Mouse (Mus musculus): ENCODE data around the gene Kit. TPM values are rescaled to one million over a fixed set of nuclear protein-coding genes. Genes with fewer than 3 reads are reported as not detected.

The Kit gene
- polyA plus RNA-seq, 1 experiment from 2014 or later: 7.2 TPM

DNA sequence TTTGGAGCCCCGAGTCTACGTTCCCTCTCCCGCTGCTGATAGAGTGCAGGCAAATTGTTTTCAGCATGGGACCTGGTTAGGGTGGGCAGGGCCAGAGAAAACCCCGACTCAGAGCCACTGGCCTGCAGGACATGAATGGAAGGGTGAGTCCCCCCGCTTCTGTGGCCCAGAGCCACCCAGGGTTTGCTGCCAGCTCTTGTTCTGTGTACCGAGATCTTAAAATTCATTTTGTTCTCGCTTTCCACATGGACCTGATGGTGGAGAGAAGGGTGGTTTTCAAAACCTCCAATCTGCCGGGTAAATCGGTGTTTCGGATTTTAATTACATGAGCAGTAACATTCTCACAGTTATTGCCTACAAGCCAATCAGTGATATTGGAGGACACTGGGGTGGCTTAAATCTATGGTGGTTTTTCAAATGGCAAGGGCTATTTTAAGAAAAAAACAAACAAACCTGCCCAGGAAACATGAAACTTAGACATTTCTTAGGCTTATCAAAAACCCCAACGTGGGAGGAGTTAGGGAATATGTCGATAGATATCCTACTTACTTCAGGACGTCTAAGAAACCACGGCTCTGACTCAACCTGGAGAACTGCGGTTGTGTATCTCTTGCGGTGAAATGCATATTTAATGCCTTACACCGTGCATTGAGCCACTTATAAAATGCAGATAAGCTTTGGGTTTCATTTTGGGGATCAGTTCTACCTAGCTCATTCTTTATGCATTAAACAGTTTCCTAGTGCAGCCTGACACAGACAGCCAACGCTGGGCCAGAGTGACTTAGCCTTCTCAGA, 58.3 kb downstream of the Kit start:
- WGBS: 86% methylated on average over 18 of the region's 18 CpGs
- TF ChIP-seq CTCF (IDR thresholded peaks at IDR 0.05; ENCODE audit: low read depth): no peak
- Histone ChIP-seq H3K36me3 (ENCODE audit: control insufficient read depth, insufficient read depth) (no peaks in the 10 kb centered on the region), H3K27ac (ENCODE audit: low read depth, low read length) (no peak overlapping the region), H3K9ac (ENCODE audit: low read depth, low read length) (no peak overlapping the region), H3K27me3 (replicated peaks; ENCODE audit: control insufficient read depth, insufficient read depth, low read length) (no peaks in the 10 kb centered on the region), H3K9me3 (ENCODE audit: control insufficient read depth) (no peaks in the 10 kb centered on the region), H3K4me2 (replicated peaks; ENCODE audit: low read depth) (no peak overlapping the region), H3K4me3 (ENCODE audit: low read depth, low read length) (no peak overlapping the region), H3K4me1 (replicated peaks; ENCODE audit: control insufficient read depth, insufficient read depth, low read length) (no peaks in the 10 kb centered on the region)
- ATAC-seq: no peak

DNA sequence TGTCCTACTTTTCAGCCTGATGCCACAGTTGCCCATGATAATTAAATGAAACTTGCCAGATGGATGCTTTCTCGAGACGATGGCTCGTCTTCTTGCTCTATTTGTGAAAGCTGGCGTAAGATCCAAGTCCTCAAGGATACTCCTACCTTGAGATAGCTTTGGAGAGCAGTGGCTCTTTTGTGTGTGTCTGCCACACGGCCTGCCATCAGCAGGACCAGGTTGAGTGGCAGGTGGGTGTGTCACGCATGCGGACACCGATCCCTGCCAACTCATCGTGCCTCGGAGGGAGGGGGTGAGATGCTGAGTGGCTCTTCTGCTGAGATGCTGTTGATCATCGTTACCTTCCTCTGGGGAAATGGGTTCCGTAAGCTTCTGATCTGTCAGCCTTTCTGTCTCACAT, 60.7 kb downstream of the Kit start:
- H3K4me2 ChIP-seq (replicated peaks; ENCODE audit: low read depth): no peak overlapping the region
- 87% methylated on average over 12 of the region's 12 CpGs for WGBS

DNA sequence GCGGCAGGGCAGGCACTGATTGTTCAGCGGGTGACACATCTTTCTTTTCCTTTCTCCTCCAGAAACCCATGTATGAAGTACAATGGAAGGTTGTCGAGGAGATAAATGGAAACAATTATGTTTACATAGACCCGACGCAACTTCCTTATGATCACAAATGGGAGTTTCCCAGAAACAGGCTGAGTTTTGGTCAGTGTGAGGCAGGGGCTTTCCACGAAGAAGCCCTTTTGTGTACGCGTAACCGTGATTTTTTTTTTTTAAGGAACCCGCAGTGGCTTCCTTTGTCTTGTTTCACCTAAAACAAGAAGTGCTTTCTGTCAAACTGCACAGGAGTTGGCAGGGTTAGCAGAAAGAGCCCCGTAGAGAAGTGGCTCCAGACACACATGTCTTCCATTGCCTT, 65.9 kb downstream of the Kit start:
- no peaks in the 10 kb centered on the region for H3K9me3 ChIP-seq (ENCODE audit: control insufficient read depth)
- WGBS: 59% methylated on average over 11 of the region's 11 CpGs
- no peak overlapping the region for H3K9ac ChIP-seq (ENCODE audit: low read depth, low read length)
- no peaks in the 10 kb centered on the region for H3K4me1 ChIP-seq (replicated peaks; ENCODE audit: control insufficient read depth, insufficient read depth, low read length)
- TF ChIP-seq CTCF (IDR thresholded peaks at IDR 0.05; ENCODE audit: low read depth): no peak
- no peak overlapping the region for H3K4me3 ChIP-seq (ENCODE audit: low read depth, low read length)
- no peaks in the 10 kb centered on the region for H3K36me3 ChIP-seq (ENCODE audit: control insufficient read depth, insufficient read depth)
- H3K4me2 ChIP-seq (replicated peaks; ENCODE audit: low read depth): no peak overlapping the region
- ATAC-seq: no peak
- H3K27me3 ChIP-seq (replicated peaks; ENCODE audit: control insufficient read depth, insufficient read depth, low read length): no peaks in the 10 kb centered on the region
- no peak overlapping the region for H3K27ac ChIP-seq (ENCODE audit: low read depth, low read length)

More for the DNA sequence above, 60.7 kb downstream of the Kit start:
- Histone ChIP-seq H3K4me3 (ENCODE audit: low read depth, low read length) (no peak overlapping the region), H3K27me3 (replicated peaks; ENCODE audit: control insufficient read depth, insufficient read depth, low read length) (no peaks in the 10 kb centered on the region), H3K4me1 (replicated peaks; ENCODE audit: control insufficient read depth, insufficient read depth, low read length) (no peaks in the 10 kb centered on the region), H3K9me3 (ENCODE audit: control insufficient read depth) (no peaks in the 10 kb centered on the region), H3K9ac (ENCODE audit: low read depth, low read length) (no peak overlapping the region), H3K27ac (ENCODE audit: low read depth, low read length) (no peak overlapping the region), H3K36me3 (ENCODE audit: control insufficient read depth, insufficient read depth) (no peaks in the 10 kb centered on the region)
- no peak for TF ChIP-seq CTCF (IDR thresholded peaks at IDR 0.05; ENCODE audit: low read depth)
- ATAC-seq: no peak

DNA sequence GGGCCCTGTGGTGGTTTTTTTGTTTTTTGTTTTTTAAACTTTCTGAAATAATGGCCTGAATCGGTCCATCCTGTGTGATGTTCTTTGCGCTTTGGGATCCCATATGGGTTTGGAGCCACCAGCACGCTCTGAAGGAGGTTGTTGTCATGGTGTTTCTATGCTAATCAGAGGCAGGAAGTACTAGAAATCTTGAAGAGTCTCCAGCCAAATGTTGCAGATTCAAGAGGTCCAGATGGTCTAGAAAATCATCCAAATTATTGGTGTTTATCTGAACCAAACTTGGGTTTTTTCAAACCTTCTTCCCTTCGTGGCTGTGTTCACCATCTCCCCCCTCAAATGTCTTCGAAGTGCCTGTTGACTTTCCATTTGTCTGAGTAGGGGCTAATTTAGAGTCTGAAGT, 72.3 kb downstream of the Kit start:
- H3K27ac ChIP-seq (ENCODE audit: low read depth, low read length): no peak overlapping the region
- no peak overlapping the region for H3K4me2 ChIP-seq (replicated peaks; ENCODE audit: low read depth)
- no peak overlapping the region for H3K4me3 ChIP-seq (ENCODE audit: low read depth, low read length)
- no peaks in the 10 kb centered on the region for H3K27me3 ChIP-seq (replicated peaks; ENCODE audit: control insufficient read depth, insufficient read depth, low read length)
- WGBS: 81% methylated on average over 5 of the region's 5 CpGs
- no peak for TF ChIP-seq CTCF (IDR thresholded peaks at IDR 0.05; ENCODE audit: low read depth)
- no peaks in the 10 kb centered on the region for H3K36me3 ChIP-seq (ENCODE audit: control insufficient read depth, insufficient read depth)
- ATAC-seq: no peak
- H3K9me3 ChIP-seq (ENCODE audit: control insufficient read depth): no peaks in the 10 kb centered on the region
- H3K4me1 ChIP-seq (replicated peaks; ENCODE audit: control insufficient read depth, insufficient read depth, low read length): no peaks in the 10 kb centered on the region
- no peak overlapping the region for H3K9ac ChIP-seq (ENCODE audit: low read depth, low read length)

DNA sequence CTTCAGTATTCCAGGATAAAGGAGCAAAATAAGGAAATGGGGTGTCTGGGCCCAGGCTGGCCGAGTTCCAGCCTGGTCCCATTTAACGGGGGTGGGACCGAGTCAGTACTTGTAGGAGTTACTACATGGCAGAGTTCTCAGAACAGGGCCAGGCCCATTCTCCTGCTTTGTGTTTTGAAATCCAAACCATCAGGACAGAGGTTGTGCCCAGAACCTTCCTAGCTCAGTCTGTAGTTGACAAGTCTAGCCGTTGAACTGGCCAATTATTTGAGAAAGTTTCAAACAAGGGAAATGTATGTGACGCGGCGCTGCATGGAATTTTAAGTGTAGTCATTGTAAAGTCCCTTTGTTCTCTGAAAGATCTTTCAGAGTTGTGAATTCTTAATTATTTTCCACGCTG, 75.8 kb downstream of the Kit start:
- no peak overlapping the region for H3K4me3 ChIP-seq (ENCODE audit: low read depth, low read length)
- no peak for ATAC-seq
- no peaks in the 10 kb centered on the region for H3K4me1 ChIP-seq (replicated peaks; ENCODE audit: control insufficient read depth, insufficient read depth, low read length)
- H3K27ac ChIP-seq (ENCODE audit: low read depth, low read length): no peak overlapping the region
- 78% methylated on average over 8 of the region's 8 CpGs for WGBS
- no peaks in the 10 kb centered on the region for H3K9me3 ChIP-seq (ENCODE audit: control insufficient read depth)
- H3K9ac ChIP-seq (ENCODE audit: low read depth, low read length): no peak overlapping the region
- no peak for TF ChIP-seq CTCF (IDR thresholded peaks at IDR 0.05; ENCODE audit: low read depth)
- H3K27me3 ChIP-seq (replicated peaks; ENCODE audit: control insufficient read depth, insufficient read depth, low read length): no peaks in the 10 kb centered on the region
- H3K4me2 ChIP-seq (replicated peaks; ENCODE audit: low read depth): no peak overlapping the region
- H3K36me3 ChIP-seq (ENCODE audit: control insufficient read depth, insufficient read depth): no peaks in the 10 kb centered on the region

DNA sequence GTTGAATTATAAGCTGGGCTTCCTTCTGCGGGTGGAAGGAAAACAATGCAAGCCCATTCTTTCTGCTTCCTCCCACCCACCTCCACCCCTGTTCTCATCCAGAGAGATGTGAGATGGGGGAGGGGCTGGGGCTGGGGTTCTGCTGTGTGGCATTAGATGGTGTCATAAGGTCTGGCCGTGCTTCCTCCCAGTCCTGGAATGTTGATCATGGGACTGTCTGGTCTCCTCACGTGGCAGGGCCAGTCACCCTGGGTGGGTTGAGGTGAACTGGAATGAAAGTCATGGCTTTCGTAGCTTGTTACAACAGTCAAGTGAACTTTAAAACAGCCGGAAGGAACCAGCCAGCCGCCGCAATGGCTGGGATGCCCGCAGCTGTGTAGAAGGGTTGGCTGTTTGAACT, 78.7 kb downstream of the Kit start:
- Histone ChIP-seq H3K27ac (ENCODE audit: low read depth, low read length) (no peak overlapping the region), H3K36me3 (ENCODE audit: control insufficient read depth, insufficient read depth) (no peaks in the 10 kb centered on the region), H3K4me2 (replicated peaks; ENCODE audit: low read depth) (no peak overlapping the region), H3K9ac (ENCODE audit: low read depth, low read length) (no peak overlapping the region), H3K4me3 (ENCODE audit: low read depth, low read length) (no peak overlapping the region), H3K27me3 (replicated peaks; ENCODE audit: control insufficient read depth, insufficient read depth, low read length) (no peaks in the 10 kb centered on the region), H3K9me3 (ENCODE audit: control insufficient read depth) (no peaks in the 10 kb centered on the region), H3K4me1 (replicated peaks; ENCODE audit: control insufficient read depth, insufficient read depth, low read length) (no peaks in the 10 kb centered on the region)
- TF ChIP-seq CTCF (IDR thresholded peaks at IDR 0.05; ENCODE audit: low read depth): no peak
- 86% methylated on average over 8 of the region's 8 CpGs for WGBS
- ATAC-seq: no peak
